Mouse (Mus musculus): ENCODE data around the gene Ankub1.

The Ankub1 gene

DNA sequence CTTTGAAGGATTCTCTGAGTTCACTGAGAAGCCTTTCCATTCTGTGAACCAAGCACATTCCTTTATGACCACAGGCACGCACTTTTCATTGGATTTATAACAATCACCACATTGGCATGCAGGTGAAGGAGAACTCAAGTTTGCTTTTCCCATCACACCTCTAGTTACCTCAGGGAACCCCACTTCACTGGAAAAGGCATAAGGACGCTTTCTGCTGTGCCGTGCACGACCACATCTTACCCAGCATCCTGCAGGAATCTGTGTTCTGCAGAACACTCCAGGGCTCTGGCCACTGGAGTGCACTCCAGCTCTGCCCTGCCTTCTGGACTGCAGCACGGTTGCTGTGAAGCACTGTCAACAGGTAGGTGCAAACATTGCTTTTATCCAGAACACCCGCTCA, 55.0 kb downstream of the Ankub1 start:
- DNase-seq (ENCODE audit: low read depth), result no peak

GRCm38 (mm10) chr3:57634763-57635487, 57.7 kb downstream of the Ankub1 start:
- DNase-seq (ENCODE audit: low read depth), result no peak

DNA sequence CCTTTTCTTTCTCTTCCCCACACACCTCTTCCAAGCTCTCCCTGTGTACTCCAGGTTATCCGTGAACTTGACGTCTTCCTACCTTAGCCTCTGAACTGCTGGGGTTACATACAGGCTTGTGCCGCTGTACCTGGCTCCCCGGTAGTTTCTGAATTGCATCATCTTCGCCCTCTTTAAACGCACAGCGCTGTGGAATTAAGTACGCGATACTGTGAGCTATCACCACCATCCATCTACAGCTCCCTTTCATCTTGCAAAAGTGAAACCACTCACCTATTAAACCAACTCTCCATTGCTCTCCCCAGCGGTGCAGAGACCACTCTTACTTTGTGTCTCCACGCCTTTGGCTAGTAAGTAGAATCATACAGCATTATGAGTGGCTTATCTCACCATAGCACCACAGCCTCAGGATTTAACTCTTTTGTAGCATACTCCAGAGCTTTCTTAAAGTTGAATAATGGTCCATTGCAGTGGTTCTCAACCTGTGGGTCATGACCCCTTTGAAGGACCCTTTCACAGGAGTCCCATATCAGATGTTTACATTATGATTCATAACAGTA, 65.6 kb downstream of the Ankub1 start:
- DNase-seq (ENCODE audit: low read depth), result no peak

DNA sequence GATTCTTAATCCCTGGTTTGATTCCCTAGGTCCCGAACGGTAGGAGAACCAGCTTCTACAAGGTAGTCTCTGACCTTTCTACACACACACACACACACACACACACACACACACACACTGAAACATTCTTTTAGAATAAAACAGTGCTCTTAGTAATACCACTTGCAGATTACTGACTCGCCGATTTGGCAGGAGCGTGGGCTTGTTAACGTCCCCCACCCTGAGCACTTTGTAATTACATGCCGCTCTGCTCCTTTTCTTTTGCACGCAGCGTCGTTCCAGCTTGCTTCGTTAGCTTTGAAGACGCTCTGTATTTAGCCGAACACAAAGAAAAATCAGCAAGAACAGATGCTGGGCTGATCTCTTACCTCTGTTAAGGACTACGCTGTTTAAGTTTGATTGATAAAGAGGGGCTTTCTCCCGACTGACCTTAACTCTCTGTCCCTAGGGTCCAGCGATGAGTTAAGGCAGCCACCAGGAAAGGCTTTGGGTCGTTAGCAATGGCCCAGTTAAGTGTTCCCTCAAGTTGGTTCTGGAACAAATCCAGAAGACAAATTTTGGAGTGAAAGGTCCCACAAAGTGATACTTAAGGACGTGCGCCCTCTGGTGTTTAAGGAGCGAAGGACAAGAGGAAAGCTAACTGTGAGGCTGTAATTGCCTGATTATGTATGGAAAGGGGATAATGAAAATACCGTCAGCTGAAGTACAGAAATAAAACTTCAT, 67.2 kb downstream of the Ankub1 start:
- DNase-seq (ENCODE audit: low read depth), result peak; percentile 61

DNA sequence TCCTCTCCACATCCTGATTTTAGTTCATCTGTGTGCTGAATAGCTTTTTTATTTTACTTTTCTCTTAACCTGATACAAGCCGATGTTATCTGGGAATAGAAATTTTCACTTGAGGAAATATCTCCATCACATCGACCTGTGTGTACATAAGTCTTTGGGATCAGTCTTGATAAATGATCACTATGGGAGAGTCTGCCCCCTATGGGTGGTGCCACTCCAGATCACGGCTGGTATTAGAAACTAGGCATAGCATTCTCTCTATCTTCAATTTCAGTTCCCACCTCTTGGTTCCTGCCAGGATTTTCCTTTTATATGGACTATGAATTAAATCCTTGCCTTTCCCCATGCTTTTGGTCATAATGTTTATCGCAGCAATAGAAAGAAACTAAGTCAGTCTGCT, 72.9 kb downstream of the Ankub1 start:
- DNase-seq (ENCODE audit: low read depth), result no peak

DNA sequence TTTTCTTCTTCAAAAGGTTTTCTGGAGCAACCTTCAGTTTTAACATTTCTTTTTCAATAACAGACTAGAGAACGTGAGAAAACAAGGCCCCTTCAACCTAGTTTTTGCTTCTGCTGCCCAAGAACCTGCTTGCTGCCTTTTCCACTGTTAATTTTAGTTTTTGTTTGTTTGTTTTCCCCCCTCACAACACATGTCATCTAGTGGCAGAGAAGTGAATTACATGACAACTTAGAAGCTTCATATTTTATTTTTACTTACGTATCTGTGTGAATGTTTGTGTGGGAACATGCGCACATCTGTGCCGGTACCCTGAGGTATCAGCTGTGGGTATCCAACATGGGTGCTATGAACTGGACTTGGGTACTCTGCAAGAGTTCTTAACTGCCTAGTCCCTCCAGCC, 76.9 kb downstream of the Ankub1 start:
- no peak for DNase-seq (ENCODE audit: low read depth)

- no peak for DNase-seq (ENCODE audit: low read depth)
These were observed 80.1 kb downstream of the Ankub1 start for GRCm38 (mm10) chr3:57612430-57612997.

DNA sequence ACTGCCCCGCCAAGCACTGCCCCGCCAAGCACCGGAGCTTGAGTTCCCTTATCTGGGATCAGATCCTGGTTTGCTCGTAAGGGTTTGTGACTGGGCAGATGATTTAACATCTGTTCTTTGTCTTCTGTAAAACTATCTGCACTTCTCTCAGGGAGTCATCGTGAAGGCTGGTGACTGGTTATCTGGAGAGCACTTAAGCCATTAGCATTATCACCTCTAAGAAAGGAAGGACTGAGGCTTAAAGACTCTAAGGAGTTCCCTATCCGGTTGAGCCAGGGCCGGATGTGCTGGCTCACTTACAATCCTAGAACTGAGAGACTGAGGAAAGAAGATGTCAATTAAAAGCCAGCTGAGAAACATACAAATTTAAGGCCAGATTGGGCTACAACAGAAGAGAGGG, 80.8 kb downstream of the Ankub1 start:
- DNase-seq (ENCODE audit: low read depth), result no peak
